In the genomic region with DNA sequence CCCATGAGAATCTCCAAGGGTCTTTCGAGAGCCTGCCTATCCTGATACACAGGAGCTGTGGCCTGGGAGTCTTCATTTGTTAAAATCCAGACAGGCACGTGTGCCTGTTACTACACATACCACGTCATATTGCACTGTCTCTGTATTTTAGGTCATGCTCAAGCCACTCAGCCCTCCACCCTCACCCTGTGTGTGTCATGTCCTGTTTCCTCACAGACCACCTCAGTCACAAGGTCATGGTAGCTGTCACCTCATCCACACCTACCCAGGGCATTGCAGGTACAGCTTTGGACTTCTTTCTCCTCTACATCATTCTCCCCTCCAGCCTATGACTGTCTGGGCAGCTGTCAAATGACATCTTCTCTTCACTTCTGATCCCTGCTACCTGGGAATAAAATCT, we compare ENCODE assay signal across 20 mouse cellular contexts.
"Had no signal": no experiment of that assay in that cellular context is flagged by ENCODE, and none has a peak within 500 bp of the region (broad histone marks: within the 10 kb centered on the region; RNA-seq: fewer than 3 reads in every experiment).

No protein-coding gene starts in this region.

- H3K9me3 ChIP-seq: limb, embryonic 12.5 days; limb, embryonic 15.5 days; midbrain, embryonic 10.5 days; midbrain, embryonic 13.5 days; stomach, embryonic 15.5 days had no signal

- H3K27ac ChIP-seq: left cerebral cortex, adult 2 months; limb, embryonic 12.5 days; limb, embryonic 15.5 days; midbrain, embryonic 10.5 days; midbrain, embryonic 13.5 days; stomach, embryonic 15.5 days had no signal

- H3K36me3 ChIP-seq: limb, embryonic 12.5 days; limb, embryonic 15.5 days; midbrain, embryonic 10.5 days; midbrain, embryonic 13.5 days; stomach, embryonic 15.5 days had no signal

- ATAC-seq: inflammation-experienced regulatory T-cells, adult 6 months; intestine, embryonic 16.5 days; midbrain, embryonic 13.5 days; midbrain, embryonic 16.5 days had no signal

- H3K4me3 ChIP-seq: left cerebral cortex, adult 2 months; limb, embryonic 12.5 days; limb, embryonic 15.5 days; midbrain, embryonic 10.5 days; midbrain, embryonic 13.5 days; stomach, embryonic 15.5 days had no signal

- H3K9ac ChIP-seq: limb, embryonic 12.5 days; limb, embryonic 15.5 days; midbrain, embryonic 13.5 days; stomach, embryonic 15.5 days had no signal

- DNase-seq: kidney, adult 18-20 months; kidney, adult 9 months; kidney, postnatal 14 days; kidney, postnatal 4 days; left cerebral cortex, postnatal 4 days; lung, adult 2 months; lung, postnatal 14 days; lung, postnatal 4 days; right cerebral cortex, postnatal 25 days; spleen, adult 18-20 months; thymus, postnatal 25 days had no signal

- H3K4me1 ChIP-seq: limb, embryonic 12.5 days; midbrain, embryonic 10.5 days; midbrain, embryonic 13.5 days; stomach, embryonic 15.5 days had no signal

- H3K4me2 ChIP-seq: limb, embryonic 12.5 days; limb, embryonic 15.5 days; midbrain, embryonic 13.5 days; stomach, embryonic 15.5 days had no signal

- H3K27me3 ChIP-seq: limb, embryonic 15.5 days; midbrain, embryonic 13.5 days; stomach, embryonic 15.5 days had no signal
